Mouse (Mus musculus) c-Kit-positive CD71-positive TER-119-negative erythroid progenitor cells, embryonic 14.5 days (primary cell): Measurements from ENCODE around the gene Dkk1.
"Not testable (repeated sequence)": the region's sequence is repeated elsewhere in the genome, so short reads cannot be mapped to it uniquely, and the experiment has no call there.

Experiments used
- DNase-seq: peaks from one replicate; pipeline ENCODE4 v3.0.0-alpha.2; 2013; ENCODE audit warnings: low read depth

Gene Dkk1

GRCm38 (mm10) chr19:30549044-30549853 is at the start of gene Dkk1:
Gene Dkk1 (minus strand): TSS chr19:30549665.
- DNase-seq, result no peak

- no peak for DNase-seq
Observed at GRCm38 (mm10) chr19:30586366-30586765, 36.9 kb upstream of the Dkk1 start.

GRCm38 (mm10) chr19:30564516-30564915 is 15.1 kb upstream of the Dkk1 start:
- no peak for DNase-seq

- DNase-seq, result no peak
Observed at GRCm38 (mm10) chr19:30563876-30564275, 14.4 kb upstream of the Dkk1 start.

- no peak for DNase-seq
Observed at GRCm38 (mm10) chr19:30558024-30558423, 8.6 kb upstream of the Dkk1 start.

- peak; percentile 13 for DNase-seq
Observed at GRCm38 (mm10) chr19:30554467-30554881, 5.0 kb upstream of the Dkk1 start.

GRCm38 (mm10) chr19:30553740-30554139 is 4.3 kb upstream of the Dkk1 start:
- no peak for DNase-seq

- no peak for DNase-seq
Observed at GRCm38 (mm10) chr19:30552260-30552659, 2.8 kb upstream of the Dkk1 start.

- DNase-seq, result no peak
Observed at GRCm38 (mm10) chr19:30549854-30550647, 586 bp upstream of the Dkk1 start.

- DNase-seq, result no peak
Observed at GRCm38 (mm10) chr19:30548411-30549043, 938 bp downstream of the Dkk1 start.

GRCm38 (mm10) chr19:30539365-30539941 is 10.0 kb downstream of the Dkk1 start:
- DNase-seq, result not testable (repeated sequence)

GRCm38 (mm10) chr19:30516771-30517170 is 32.7 kb downstream of the Dkk1 start:
- DNase-seq, result no peak

GRCm38 (mm10) chr19:30510481-30510880 is 39.0 kb downstream of the Dkk1 start:
- no peak for DNase-seq

- DNase-seq, result no peak
Observed at GRCm38 (mm10) chr19:30505497-30505896, 44.0 kb downstream of the Dkk1 start.
